ENCODE assay signal across 8 mouse cellular contexts in the genomic region with DNA sequence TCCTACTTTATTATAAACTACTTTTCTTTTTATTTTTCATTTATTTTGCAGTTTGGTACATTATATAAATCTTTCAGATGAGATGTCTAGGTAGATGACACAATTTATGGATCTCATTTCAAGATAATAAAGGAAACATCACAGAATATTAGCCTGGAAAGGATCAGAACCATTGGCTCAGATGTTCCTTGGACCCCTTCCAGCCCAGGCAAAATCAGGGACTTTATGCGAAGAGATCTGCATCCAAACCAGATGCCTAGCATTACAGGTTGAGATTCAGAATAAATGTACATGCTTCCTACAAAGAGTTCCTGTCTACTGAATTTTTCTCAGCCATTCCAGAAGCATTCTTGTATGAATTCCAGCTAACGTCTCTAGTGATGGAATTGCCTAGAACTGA.
"Had no signal": no experiment of that assay in that cellular context is flagged by ENCODE, and none has a peak within 500 bp of the region (broad histone marks: within the 10 kb centered on the region; RNA-seq: fewer than 3 reads in every experiment).

No protein-coding gene starts in this region.

- DNase-seq: liver, postnatal 0 days; lung, adult 2 months; lung, postnatal 14 days; lung, postnatal 36 days; right cerebral cortex, postnatal 14 days; thymus, adult 18-20 months; thymus, postnatal 14 days; thymus, postnatal 36 days had no signal
